Mouse (Mus musculus): ENCODE measurements around the gene Ubc. TPM values are rescaled to one million over a fixed set of nuclear protein-coding genes. Genes with fewer than 3 reads are reported as not detected.
"Not testable (repeated sequence)": the region's sequence is repeated elsewhere in the genome, so short reads cannot be mapped to it uniquely, and the experiment has no call there.

Ubc gene
- total RNA-seq (2017), result 672 and 724 TPM in 2 replicates

DNA sequence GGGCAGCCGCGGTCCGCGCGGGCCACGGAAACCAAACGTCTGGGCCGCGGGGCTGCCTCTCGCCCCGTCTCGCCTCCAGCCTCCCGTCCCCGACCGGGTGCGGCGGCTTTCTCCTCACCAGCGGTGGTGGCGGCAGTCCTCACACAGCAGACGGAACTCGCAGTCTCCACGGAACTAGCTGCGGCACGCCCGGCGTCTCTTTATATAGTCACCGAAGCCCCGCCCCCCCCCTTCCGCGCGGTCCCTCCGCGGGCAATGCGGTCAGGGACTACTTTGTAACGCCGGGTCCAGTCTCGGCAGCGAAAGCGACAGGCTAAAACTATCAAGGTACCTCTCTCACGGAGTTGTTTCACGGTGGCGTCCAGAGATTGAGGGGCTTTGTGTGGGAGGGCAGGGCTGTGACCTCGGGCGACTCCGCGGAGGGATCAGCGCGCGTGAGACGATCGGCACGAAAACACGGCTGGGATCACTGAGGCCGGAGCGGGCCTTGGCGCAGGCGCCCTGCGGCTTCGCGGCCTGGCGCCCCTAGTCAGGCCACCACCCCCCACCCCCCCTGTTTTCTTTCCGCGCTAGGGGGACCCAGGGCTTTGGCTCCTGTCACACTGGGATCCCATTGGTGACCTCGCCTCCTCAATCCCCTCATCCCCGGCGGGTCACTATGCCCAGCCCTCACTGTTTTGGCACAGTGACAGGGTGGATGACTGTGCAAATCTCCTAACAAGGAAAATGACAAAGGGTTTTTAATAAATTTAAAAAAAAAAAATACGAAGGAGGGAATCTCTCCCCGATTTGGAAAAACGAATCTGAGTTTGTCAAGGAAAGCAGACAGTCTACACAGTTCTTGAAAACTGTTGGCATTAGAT lies at the start of gene Ubc:
Ubc (minus strand) TSS at position 624 of the 863 bp plus-strand sequence.
- peak; percentile 41 for ATAC-seq (ENCODE audit: extremely low read depth, insufficient number of reproducible peaks, low FRiP score, poor library complexity, severe bottlenecking)

DNA sequence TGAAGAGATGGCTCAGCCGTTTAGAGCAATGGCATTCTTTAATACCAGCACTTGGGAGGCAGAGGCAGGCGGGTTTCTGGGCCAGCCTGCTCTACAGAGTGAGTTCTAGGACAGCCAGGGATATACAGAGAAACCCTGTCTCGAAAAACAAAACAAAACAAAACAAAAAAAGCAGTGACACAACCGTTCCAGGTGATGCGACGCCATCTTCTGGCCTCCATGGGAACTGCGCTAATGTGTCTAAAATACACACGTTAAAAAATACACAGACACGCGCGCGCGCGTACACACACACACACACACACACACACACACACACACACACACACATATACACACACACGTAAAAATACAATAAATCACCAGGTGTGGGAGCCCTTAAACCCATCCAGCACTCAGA lies 44.3 kb upstream of the Ubc start:
- not testable (repeated sequence) for ATAC-seq (ENCODE audit: extremely low read depth, insufficient number of reproducible peaks, low FRiP score, poor library complexity, severe bottlenecking)

GRCm38 (mm10) chr5:125433793-125434337 lies 43.9 kb upstream of the Ubc start, which contains the start of gene Dhx37:
Dhx37 (minus strand) TSS chr5:125434121.
- peak; percentile 99 for ATAC-seq (ENCODE audit: extremely low read depth, insufficient number of reproducible peaks, low FRiP score, poor library complexity, severe bottlenecking)

- not testable (repeated sequence) for ATAC-seq (ENCODE audit: extremely low read depth, insufficient number of reproducible peaks, low FRiP score, poor library complexity, severe bottlenecking)
These were observed 42.3 kb upstream of the Ubc start for GRCm38 (mm10) chr5:125432324-125432723.

DNA sequence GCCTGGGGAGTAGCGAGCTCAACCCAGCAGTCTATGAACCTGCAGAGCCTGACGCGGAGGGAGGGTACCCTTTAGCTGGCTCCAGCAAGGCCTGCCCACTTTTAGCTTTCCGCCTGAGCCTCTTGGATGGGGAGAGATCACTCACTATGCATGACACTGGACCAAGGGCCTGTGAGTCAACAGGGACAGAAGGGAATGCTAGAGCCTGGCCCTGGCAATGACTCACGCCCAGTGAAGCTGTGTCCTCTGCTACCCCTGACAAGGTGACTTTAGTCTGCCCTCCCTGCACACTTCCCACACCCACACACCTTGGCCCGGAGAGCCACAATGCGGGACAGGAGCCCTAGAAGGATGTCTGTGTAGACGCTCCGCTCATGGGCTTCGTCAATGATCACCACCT lies 36.3 kb upstream of the Ubc start:
- no peak for ATAC-seq (ENCODE audit: extremely low read depth, insufficient number of reproducible peaks, low FRiP score, poor library complexity, severe bottlenecking)

GRCm38 (mm10) chr5:125425698-125426276 lies 35.8 kb upstream of the Ubc start:
- ATAC-seq (ENCODE audit: extremely low read depth, insufficient number of reproducible peaks, low FRiP score, poor library complexity, severe bottlenecking), result no peak

DNA sequence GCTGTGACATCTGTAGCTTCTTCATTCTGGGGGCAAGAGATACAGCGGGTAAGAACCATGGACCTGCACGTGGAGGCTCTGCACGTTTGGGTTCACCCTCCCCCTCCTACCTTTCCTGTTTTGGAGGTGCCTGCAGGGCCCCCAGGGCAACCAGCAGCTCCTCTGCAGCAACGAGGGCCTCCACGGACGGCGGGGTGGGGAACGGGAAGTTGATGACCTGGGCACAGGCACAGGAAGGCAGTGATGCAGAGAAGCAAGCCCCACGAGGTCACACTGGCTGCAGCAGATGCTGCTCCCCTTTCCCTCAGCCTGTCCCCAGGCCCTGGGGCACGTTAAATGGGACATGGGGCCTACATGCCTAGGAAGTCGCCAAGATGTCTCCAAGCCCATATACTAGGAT lies 29.1 kb upstream of the Ubc start:
- peak; percentile 62 for ATAC-seq (ENCODE audit: extremely low read depth, insufficient number of reproducible peaks, low FRiP score, poor library complexity, severe bottlenecking)

DNA sequence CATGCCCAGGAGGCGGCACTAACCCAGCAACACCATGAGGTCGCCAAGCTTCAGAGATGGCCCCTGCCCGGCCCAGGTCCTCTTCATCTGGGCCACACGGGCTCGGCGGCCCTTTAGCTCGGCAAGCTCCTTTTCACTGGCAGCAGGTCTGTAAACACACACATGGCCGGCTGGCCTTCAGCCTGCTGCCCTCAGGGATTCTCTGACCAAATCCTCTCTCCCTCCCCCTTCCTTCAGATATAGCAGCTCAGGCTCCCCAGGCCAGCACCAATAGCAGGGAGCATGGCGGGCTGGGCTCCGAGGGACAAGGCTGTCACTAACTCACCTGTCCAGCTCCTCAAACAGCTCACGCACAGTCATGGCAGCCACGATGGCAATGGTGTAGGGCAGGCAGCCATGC lies 28.6 kb upstream of the Ubc start:
- no peak for ATAC-seq (ENCODE audit: extremely low read depth, insufficient number of reproducible peaks, low FRiP score, poor library complexity, severe bottlenecking)

GRCm38 (mm10) chr5:125416183-125416582 lies 26.2 kb upstream of the Ubc start:
- no peak for ATAC-seq (ENCODE audit: extremely low read depth, insufficient number of reproducible peaks, low FRiP score, poor library complexity, severe bottlenecking)

GRCm38 (mm10) chr5:125413763-125414162 lies 23.8 kb upstream of the Ubc start:
- no peak for ATAC-seq (ENCODE audit: extremely low read depth, insufficient number of reproducible peaks, low FRiP score, poor library complexity, severe bottlenecking)

DNA sequence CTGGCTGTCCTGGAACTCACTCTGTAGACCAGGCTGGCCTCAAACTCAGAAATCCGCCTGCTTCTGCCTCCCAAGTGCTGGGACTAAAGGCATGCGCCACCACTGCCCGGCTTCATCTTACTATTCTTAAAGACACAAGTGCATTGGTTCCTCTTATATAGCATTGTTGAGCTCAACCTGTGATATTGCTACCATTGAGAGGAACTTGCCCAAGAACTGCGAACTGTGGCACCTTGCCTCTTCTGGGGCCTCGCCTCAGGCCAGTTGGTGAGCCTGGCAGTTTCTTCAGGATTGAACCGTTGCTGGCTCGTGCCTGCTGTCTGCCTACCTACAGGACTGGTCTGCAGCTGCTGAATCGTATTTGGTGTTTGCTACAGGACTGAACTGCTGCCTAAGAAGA lies 22.5 kb upstream of the Ubc start:
- not testable (repeated sequence) for ATAC-seq (ENCODE audit: extremely low read depth, insufficient number of reproducible peaks, low FRiP score, poor library complexity, severe bottlenecking)

DNA sequence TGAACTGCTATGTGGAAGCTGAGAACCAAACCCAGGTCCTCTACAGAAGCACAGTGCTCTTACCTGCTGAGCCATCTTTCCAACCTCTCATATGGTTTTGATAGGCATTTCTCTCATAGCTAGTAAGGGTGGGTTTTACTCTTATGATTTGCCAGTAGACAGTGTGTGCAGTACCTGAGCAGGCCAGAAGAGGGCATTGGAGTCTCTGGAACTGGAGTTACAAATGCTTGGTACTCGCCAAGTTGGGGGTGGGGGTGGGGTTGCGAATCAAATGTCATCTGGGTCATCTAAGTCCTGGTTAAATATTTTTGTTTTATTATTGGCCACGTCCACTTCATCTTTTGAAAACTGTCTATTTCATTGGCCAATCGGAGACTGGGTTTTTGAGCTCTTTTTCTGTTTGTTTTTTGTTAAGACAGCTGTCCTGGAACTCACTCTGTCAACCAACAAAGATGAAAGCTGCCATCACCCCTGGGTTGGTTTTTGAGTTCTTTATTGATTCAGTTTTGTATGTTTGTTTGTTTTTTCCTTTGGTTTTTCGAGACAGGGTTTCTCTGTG lies 22.0 kb upstream of the Ubc start:
- peak; percentile 37; the same call in 1 of the 2 replicates for ATAC-seq (ENCODE audit: extremely low read depth, insufficient number of reproducible peaks, low FRiP score, poor library complexity, severe bottlenecking)

- ATAC-seq (ENCODE audit: extremely low read depth, insufficient number of reproducible peaks, low FRiP score, poor library complexity, severe bottlenecking), result no peak
These were observed 19.5 kb upstream of the Ubc start for GRCm38 (mm10) chr5:125409348-125410090.

DNA sequence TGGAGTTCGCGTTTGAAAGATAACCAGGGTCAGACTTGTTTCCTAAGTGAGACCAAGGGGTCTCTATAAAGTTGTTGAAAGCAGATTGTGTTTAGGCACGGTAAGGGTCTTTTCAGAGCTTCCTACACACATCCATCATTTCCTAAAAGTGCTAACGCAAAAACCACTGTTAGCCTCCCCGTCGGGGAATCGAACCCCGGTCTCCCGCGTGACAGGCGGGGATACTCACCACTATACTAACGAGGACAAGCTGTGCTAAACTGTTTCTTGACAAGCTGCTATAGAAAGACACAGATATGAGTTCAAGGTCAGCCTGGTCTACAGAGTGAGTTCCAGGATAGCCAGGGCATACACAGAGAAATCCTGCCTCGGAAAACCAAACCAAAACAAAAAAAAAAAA lies 18.8 kb upstream of the Ubc start:
- no peak for ATAC-seq (ENCODE audit: extremely low read depth, insufficient number of reproducible peaks, low FRiP score, poor library complexity, severe bottlenecking)

DNA sequence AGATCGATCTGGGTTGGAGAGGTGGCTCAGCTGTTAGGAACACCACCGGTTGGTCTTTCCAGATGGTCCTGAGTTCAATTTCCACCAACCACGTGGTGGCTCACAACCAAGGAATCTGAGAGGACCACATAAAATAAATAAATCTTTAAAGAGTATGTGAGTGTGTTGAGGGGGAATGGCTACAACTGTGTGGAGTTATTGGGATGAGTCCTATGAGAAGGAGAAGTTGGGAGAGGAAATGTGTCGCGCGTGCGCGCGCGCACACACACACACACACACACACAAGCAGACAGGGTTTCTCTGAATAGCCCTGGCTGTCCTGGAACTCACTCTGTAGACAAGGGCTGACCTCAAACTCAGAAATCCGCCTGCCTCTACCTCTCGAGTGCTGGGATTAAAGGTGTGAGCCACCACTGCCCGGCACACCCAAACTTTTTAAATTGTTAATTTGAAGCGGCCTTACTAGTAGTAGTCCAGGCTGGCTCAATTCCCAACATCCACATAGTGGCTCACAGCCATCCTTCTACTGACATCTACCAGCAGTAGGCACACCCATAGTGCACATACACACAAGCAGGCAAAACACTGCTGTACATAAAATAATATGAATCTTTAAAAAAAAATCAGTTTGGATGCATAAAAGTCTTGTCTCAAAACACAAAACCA lies 18.0 kb upstream of the Ubc start:
- no peak for ATAC-seq (ENCODE audit: extremely low read depth, insufficient number of reproducible peaks, low FRiP score, poor library complexity, severe bottlenecking)

- ATAC-seq (ENCODE audit: extremely low read depth, insufficient number of reproducible peaks, low FRiP score, poor library complexity, severe bottlenecking), result no peak
These were observed 17.2 kb upstream of the Ubc start for GRCm38 (mm10) chr5:125407020-125407830.

GRCm38 (mm10) chr5:125406322-125407016 lies 16.5 kb upstream of the Ubc start:
- ATAC-seq (ENCODE audit: extremely low read depth, insufficient number of reproducible peaks, low FRiP score, poor library complexity, severe bottlenecking), result peak; percentile 42; the same call in 1 of the 2 replicates
